Comparison of ENCODE assay signal across 15 mouse cellular contexts in genomic region chr13:94544211-94544610, GRCm38 (mm10).
"Had no signal": no experiment of that assay in that cellular context is flagged by ENCODE, and none has a peak within 500 bp of the region (broad histone marks: within the 10 kb centered on the region; RNA-seq: fewer than 3 reads in every experiment).

No protein-coding gene starts in this region.

- DNase-seq: kidney, adult 18-20 months; kidney, adult 9 months; kidney, postnatal 14 days; kidney, postnatal 4 days; layer of hippocampus, postnatal 36 days; liver, embryonic 13.5 days; lung, adult 2 months; lung, postnatal 36 days; thymus, adult 18-20 months; thymus, postnatal 36 days had no signal

- H3K9me3 ChIP-seq: liver, embryonic 13.5 days; megakaryocyte, embryonic 14.5 days; midbrain, embryonic 10.5 days; midbrain, embryonic 13.5 days had no signal

- H3K9ac ChIP-seq: liver, embryonic 13.5 days; midbrain, embryonic 13.5 days had no signal

- H3K4me3 ChIP-seq: left cerebral cortex, adult 2 months; liver, embryonic 13.5 days; megakaryocyte, embryonic 14.5 days; midbrain, embryonic 10.5 days; midbrain, embryonic 13.5 days had no signal

- H3K27ac ChIP-seq: left cerebral cortex, adult 2 months; liver, embryonic 13.5 days; midbrain, embryonic 10.5 days; midbrain, embryonic 13.5 days had no signal

- ATAC-seq: lung, postnatal 0 days; midbrain, embryonic 13.5 days had no signal

- H3K4me2 ChIP-seq: liver, embryonic 13.5 days; midbrain, embryonic 13.5 days had no signal

- H3K4me1 ChIP-seq: megakaryocyte, embryonic 14.5 days had no signal

- H3K27me3 ChIP-seq: liver, embryonic 13.5 days; megakaryocyte, embryonic 14.5 days had no signal
